Mouse (Mus musculus) retina, embryonic 14.5 days (tissue): Measurements from ENCODE around the gene Naa35.
"Not testable (repeated sequence)": the region's sequence is repeated elsewhere in the genome, so short reads cannot be mapped to it uniquely, and the experiment has no call there.

ENCODE experiments used
- DNase-seq: peaks from one replicate; pipeline ENCODE4 v3.0.0-alpha.2; 2015; ENCODE audit warnings: low spot score

Naa35 gene

GRCm38 (mm10) chr13:59580954-59581353 lies 4.1 kb upstream of the Naa35 start:
- no peak for DNase-seq

- DNase-seq = peak; percentile 46
Measured at GRCm38 (mm10) chr13:59584481-59584880, 578 bp upstream of the Naa35 start.

- DNase-seq = no peak
Measured at GRCm38 (mm10) chr13:59585648-59586005, 568 bp downstream of the Naa35 start.

GRCm38 (mm10) chr13:59587201-59587600 lies 2.1 kb downstream of the Naa35 start:
- DNase-seq = no peak

- no peak for DNase-seq
Measured at GRCm38 (mm10) chr13:59589672-59590071, 4.6 kb downstream of the Naa35 start.

GRCm38 (mm10) chr13:59590691-59591090 lies 5.6 kb downstream of the Naa35 start:
- DNase-seq = no peak

- DNase-seq = not testable (repeated sequence)
Measured at GRCm38 (mm10) chr13:59592058-59592457, 7.0 kb downstream of the Naa35 start.

GRCm38 (mm10) chr13:59592630-59593029 lies 7.6 kb downstream of the Naa35 start:
- DNase-seq = no peak

- DNase-seq = no peak
Measured at GRCm38 (mm10) chr13:59603096-59603495, 18.0 kb downstream of the Naa35 start.

GRCm38 (mm10) chr13:59604511-59604910 lies 19.5 kb downstream of the Naa35 start:
- DNase-seq = peak; percentile 51

- no peak for DNase-seq
Measured at GRCm38 (mm10) chr13:59605221-59605922, 20.3 kb downstream of the Naa35 start.

GRCm38 (mm10) chr13:59609885-59610284 lies 24.8 kb downstream of the Naa35 start:
- no peak for DNase-seq

- DNase-seq = no peak
Measured at GRCm38 (mm10) chr13:59610437-59610836, 25.4 kb downstream of the Naa35 start.

GRCm38 (mm10) chr13:59613868-59614267 lies 28.8 kb downstream of the Naa35 start:
- no peak for DNase-seq

- no peak for DNase-seq
Measured at GRCm38 (mm10) chr13:59615152-59615551, 30.1 kb downstream of the Naa35 start.

GRCm38 (mm10) chr13:59615554-59615953 lies 30.5 kb downstream of the Naa35 start:
- no peak for DNase-seq

- no peak for DNase-seq
Measured at GRCm38 (mm10) chr13:59618463-59618862, 33.4 kb downstream of the Naa35 start.

GRCm38 (mm10) chr13:59621643-59622489 lies 36.8 kb downstream of the Naa35 start:
- DNase-seq = no peak

GRCm38 (mm10) chr13:59624389-59624788 lies 39.3 kb downstream of the Naa35 start:
- no peak for DNase-seq

- no peak for DNase-seq
Measured at GRCm38 (mm10) chr13:59624903-59625302, 39.8 kb downstream of the Naa35 start.

GRCm38 (mm10) chr13:59626739-59627138 lies 41.7 kb downstream of the Naa35 start:
- DNase-seq = no peak

- no peak for DNase-seq
Measured at GRCm38 (mm10) chr13:59634637-59635036, 49.6 kb downstream of the Naa35 start.

- DNase-seq = no peak
Measured at GRCm38 (mm10) chr13:59637800-59638199, 52.7 kb downstream of the Naa35 start.
